Mouse (Mus musculus) right cerebral cortex, postnatal 10 days (tissue): ENCODE measurements at regions not wholly inside any gene's neighbourhood (a gene's known extent, or its start where the extent isn't known, plus 50 kb on each side); places are given as distances from the start of the nearest gene placed in this dataset.
A peak's percentile ranks its signal among the peaks of the same experiment; 100 is the strongest.

Source experiments
- DNase-seq, 2 experiments: peaks; one replicate each; pipeline ENCODE4 v3.0.0; 2021; ENCODE audit warnings: low spot score in 2 of 2

- no peak for DNase-seq
These were observed 64.7 kb upstream of the Dlg1 start for GRCm38 (mm10) chr16:31598409-31598988.

- DNase-seq = no peak
These were observed 64.2 kb upstream of the Dlg1 start for GRCm38 (mm10) chr16:31598989-31599421.

- DNase-seq = no peak
These were observed 62.0 kb upstream of the Dlg1 start for GRCm38 (mm10) chr16:31601278-31601677.

- peak in 1 of 2 experiments; percentile 44 for DNase-seq
These were observed 60.1 kb upstream of the Dlg1 start for GRCm38 (mm10) chr16:31603185-31603584.

- DNase-seq = no peak
These were observed 56.7 kb upstream of the Dlg1 start for GRCm38 (mm10) chr16:31606389-31607177.

GRCm38 (mm10) chr16:31608964-31609363 lies 54.3 kb upstream of the Dlg1 start:
- DNase-seq = no peak

- DNase-seq = no peak
These were observed 53.7 kb upstream of the Dlg1 start for GRCm38 (mm10) chr16:31609394-31610172.
